Mouse (Mus musculus) stomach, embryonic 16.5 days (tissue): ENCODE measurements at regions not wholly inside any gene's neighbourhood (a gene's known extent, or its start where the extent isn't known, plus 50 kb on each side); places are given as distances from the start of the nearest gene placed in this dataset.

Experiments
- ATAC-seq: fragments of 200-750 bp; cut with Nextera tagmentation; 2 replicates; pipeline ENCODE4 v1.8.0; 2017; ENCODE audit warnings: moderate number of reproducible peaks, moderate TSS enrichment; ENCODE audit not compliant: insufficient read depth, low FRiP score
- H3K27ac ChIP-seq: fragments of 300-500 bp; sonication (generic); 2 replicates; pipeline ENCODE4 v1.5.1; 2014; ENCODE audit warnings: low read length
- H3K27me3 ChIP-seq: fragments of 300-500 bp; sonication (generic); 2 replicates; pipeline ENCODE4 v1.6.1; 2014; ENCODE audit warnings: low read length, control low read depth, mixed read lengths; ENCODE audit not compliant: control insufficient read depth, insufficient read depth
- H3K36me3 ChIP-seq: fragments of 300-500 bp; sonication (generic); 2 replicates; pipeline ENCODE4 v1.6.1; 2014; ENCODE audit warnings: low read length; ENCODE audit not compliant: control insufficient read depth, insufficient read depth
- H3K4me1 ChIP-seq: fragments of 300-500 bp; sonication (generic); 2 replicates; pipeline ENCODE4 v1.6.1; 2014; ENCODE audit warnings: low read length, control low read depth, mixed read lengths; ENCODE audit not compliant: control insufficient read depth, insufficient read depth
- H3K4me2 ChIP-seq: fragments of 300-500 bp; sonication (generic); 2 replicates; pipeline ENCODE4 v1.6.1; 2014; ENCODE audit warnings: low read depth, low read length, mixed read lengths
- H3K4me3 ChIP-seq: fragments of 300-500 bp; sonication (generic); replicated peaks from 2 replicates; pipeline ENCODE4 v1.5.1; 2014; ENCODE audit warnings: mild to moderate bottlenecking, low read length
- H3K9ac ChIP-seq: fragments of 300-500 bp; sonication (generic); 2 replicates; pipeline ENCODE4 v1.6.1; 2014; ENCODE audit warnings: low read length
- H3K9me3 ChIP-seq: fragments of 300-500 bp; sonication (generic); replicated peaks from 2 replicates; pipeline ENCODE4 v1.6.1; 2016; ENCODE audit warnings: low read length, control low read depth; ENCODE audit not compliant: control insufficient read depth
- WGBS: fragments of 180-500 bp; shearing (Covaris S2); extraction: QIAGEN DNeasy Blood & Tissue Kit; methylation state at CpG from one replicate; pipeline ENCODE4 v1.1.7; 2014; 5-methylcytosine and 5-hydroxymethylcytosine counted together

DNA sequence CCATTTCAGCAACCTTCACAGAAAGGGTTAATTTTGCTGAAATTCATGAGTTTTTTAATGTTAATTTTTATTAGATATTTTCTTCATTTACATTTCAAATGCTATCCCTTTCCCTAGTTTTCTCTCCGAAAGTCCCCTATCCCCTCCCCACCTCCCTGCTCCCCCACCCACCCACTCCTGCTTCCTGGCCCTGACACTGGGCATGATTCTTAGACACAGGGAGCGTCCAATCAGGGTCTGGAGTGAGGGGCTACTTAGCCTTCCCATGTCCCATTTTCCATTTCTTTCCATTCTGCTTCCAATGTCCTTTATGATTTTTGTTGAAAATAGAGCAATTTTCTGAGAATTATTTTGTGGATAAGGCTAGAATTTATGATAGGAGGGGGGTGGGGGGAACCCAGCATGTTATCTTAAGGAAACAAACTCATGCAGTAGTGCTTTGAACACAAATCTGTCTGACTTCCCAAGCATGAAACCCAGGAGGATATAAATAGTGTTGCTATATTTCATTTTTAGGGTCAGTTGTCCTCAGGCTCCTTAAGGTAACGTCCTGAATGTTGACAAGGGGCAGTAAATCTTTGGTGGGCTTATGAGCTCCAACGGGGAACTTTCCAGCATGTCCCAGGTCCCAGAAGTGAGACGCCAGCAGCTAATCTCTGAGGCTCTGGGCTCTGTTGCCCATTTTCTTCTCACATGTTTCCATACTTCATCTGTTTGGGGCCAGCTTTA is 254.0 kb downstream of the 4930544G11Rik start:
- Histone ChIP-seq H3K9me3 (no peaks in the 10 kb centered on the region), H3K9ac (no peak overlapping the region), H3K36me3 (no peaks in the 10 kb centered on the region), H3K27me3 (no peaks in the 10 kb centered on the region), H3K4me2 (no peak overlapping the region), H3K4me1 (no peaks in the 10 kb centered on the region), H3K4me3 (no peak overlapping the region), H3K27ac (no peak overlapping the region)
- ATAC-seq, result no peak
- 66% methylated on average over 5 of the region's 5 CpGs for WGBS

DNA sequence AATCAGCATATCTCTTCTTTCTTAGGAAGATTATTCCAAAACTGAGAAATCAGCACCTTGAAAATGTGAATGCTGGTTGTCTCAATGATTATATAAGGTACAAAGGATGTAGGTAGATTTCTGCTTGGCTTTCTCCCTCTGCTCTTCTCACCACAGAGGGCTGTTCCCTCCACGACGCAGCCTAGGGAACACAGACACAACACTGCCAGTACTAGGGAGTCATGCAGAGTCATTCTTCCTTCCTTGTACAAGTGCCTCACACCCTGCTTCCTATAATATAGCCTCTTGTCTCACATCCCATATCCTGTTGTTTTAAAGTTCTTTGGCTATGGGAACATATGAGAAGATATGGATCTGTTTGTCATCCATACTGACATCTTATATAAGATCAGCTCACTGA is 265.1 kb downstream of the 4930544G11Rik start:
- WGBS, result 66% methylated on average over 2 of the region's 2 CpGs
- Histone ChIP-seq H3K9ac (no peak overlapping the region), H3K4me3 (no peak overlapping the region), H3K27me3 (no peaks in the 10 kb centered on the region), H3K27ac (no peak overlapping the region), H3K4me2 (no peak overlapping the region), H3K9me3 (no peaks in the 10 kb centered on the region), H3K36me3 (no peaks in the 10 kb centered on the region), H3K4me1 (no peaks in the 10 kb centered on the region)
- ATAC-seq, result no peak

- Histone ChIP-seq H3K27ac (no peak overlapping the region), H3K9ac (no peak overlapping the region), H3K4me3 (no peak overlapping the region), H3K9me3 (no peaks in the 10 kb centered on the region), H3K36me3 (no peaks in the 10 kb centered on the region), H3K4me1 (no peaks in the 10 kb centered on the region), H3K4me2 (no peak overlapping the region), H3K27me3 (no peaks in the 10 kb centered on the region)
- WGBS, result 59% methylated on average over 4 of the region's 4 CpGs
- ATAC-seq, result no peak
Observed at GRCm38 (mm10) chr6:66224164-66224903, 271.9 kb downstream of the 4930544G11Rik start.

GRCm38 (mm10) chr6:66236368-66236767 is 284.0 kb downstream of the 4930544G11Rik start:
- no peak overlapping the region for H3K4me3 ChIP-seq
- no peaks in the 10 kb centered on the region for H3K36me3 ChIP-seq
- no peak overlapping the region for H3K9ac ChIP-seq
- H3K4me1 ChIP-seq, result no peaks in the 10 kb centered on the region
- H3K9me3 ChIP-seq, result no peaks in the 10 kb centered on the region
- no peak overlapping the region for H3K4me2 ChIP-seq
- no peaks in the 10 kb centered on the region for H3K27me3 ChIP-seq
- H3K27ac ChIP-seq, result no peak overlapping the region
- 74% methylated on average over 2 of the region's 2 CpGs for WGBS
- ATAC-seq, result no peak

- WGBS, result 77% methylated on average over 4 of the region's 4 CpGs
- H3K9ac ChIP-seq, result no peak overlapping the region
- ATAC-seq, result no peak
- no peak overlapping the region for H3K4me3 ChIP-seq
- no peaks in the 10 kb centered on the region for H3K27me3 ChIP-seq
- H3K9me3 ChIP-seq, result no peaks in the 10 kb centered on the region
- H3K4me2 ChIP-seq, result no peak overlapping the region
- H3K27ac ChIP-seq, result no peak overlapping the region
- H3K4me1 ChIP-seq, result no peaks in the 10 kb centered on the region
- H3K36me3 ChIP-seq, result no peaks in the 10 kb centered on the region
Observed at GRCm38 (mm10) chr6:66255378-66255777, 279.8 kb upstream of the Mad2l1 start.

GRCm38 (mm10) chr6:66263429-66263828 is 271.8 kb upstream of the Mad2l1 start:
- Histone ChIP-seq H3K27ac (no peak overlapping the region), H3K4me1 (no peaks in the 10 kb centered on the region), H3K9ac (no peak overlapping the region), H3K9me3 (no peaks in the 10 kb centered on the region), H3K4me3 (no peak overlapping the region), H3K27me3 (no peaks in the 10 kb centered on the region), H3K4me2 (no peak overlapping the region), H3K36me3 (no peaks in the 10 kb centered on the region)
- 72% methylated on average over 3 of the region's 3 CpGs for WGBS
- no peak for ATAC-seq

DNA sequence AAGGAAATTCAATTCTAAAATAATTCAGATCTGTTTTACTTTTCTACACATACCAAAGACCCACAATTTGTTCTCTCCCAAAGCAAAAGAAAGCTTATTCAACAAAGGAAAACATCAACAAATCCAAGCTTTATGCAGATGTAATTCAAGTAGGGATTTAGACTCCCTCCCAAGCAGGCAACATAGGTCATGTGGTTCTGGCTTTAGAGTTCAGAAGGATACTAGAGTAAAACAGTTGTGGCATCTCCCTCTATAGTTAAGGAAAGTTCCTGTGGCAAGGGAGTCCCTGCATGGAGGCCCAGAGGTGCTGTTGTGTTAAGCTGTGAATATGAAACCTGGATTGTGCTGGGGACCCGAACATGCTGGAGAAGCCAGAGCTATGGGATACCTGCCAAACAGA is 271.3 kb upstream of the Mad2l1 start:
- no peaks in the 10 kb centered on the region for H3K9me3 ChIP-seq
- H3K27ac ChIP-seq, result no peak overlapping the region
- no peaks in the 10 kb centered on the region for H3K27me3 ChIP-seq
- no peak for ATAC-seq
- no peak overlapping the region for H3K9ac ChIP-seq
- 90% methylated on average over 1 of the region's 1 CpGs for WGBS
- no peak overlapping the region for H3K4me3 ChIP-seq
- H3K4me1 ChIP-seq, result no peaks in the 10 kb centered on the region
- no peaks in the 10 kb centered on the region for H3K36me3 ChIP-seq
- no peak overlapping the region for H3K4me2 ChIP-seq

GRCm38 (mm10) chr6:66268427-66268826 is 266.8 kb upstream of the Mad2l1 start:
- Histone ChIP-seq H3K4me1 (no peaks in the 10 kb centered on the region), H3K27ac (no peak overlapping the region), H3K4me3 (no peak overlapping the region), H3K9ac (no peak overlapping the region), H3K36me3 (no peaks in the 10 kb centered on the region), H3K9me3 (no peaks in the 10 kb centered on the region), H3K4me2 (no peak overlapping the region), H3K27me3 (no peaks in the 10 kb centered on the region)
- no peak for ATAC-seq
- 49% methylated on average over 3 of the region's 3 CpGs for WGBS

DNA sequence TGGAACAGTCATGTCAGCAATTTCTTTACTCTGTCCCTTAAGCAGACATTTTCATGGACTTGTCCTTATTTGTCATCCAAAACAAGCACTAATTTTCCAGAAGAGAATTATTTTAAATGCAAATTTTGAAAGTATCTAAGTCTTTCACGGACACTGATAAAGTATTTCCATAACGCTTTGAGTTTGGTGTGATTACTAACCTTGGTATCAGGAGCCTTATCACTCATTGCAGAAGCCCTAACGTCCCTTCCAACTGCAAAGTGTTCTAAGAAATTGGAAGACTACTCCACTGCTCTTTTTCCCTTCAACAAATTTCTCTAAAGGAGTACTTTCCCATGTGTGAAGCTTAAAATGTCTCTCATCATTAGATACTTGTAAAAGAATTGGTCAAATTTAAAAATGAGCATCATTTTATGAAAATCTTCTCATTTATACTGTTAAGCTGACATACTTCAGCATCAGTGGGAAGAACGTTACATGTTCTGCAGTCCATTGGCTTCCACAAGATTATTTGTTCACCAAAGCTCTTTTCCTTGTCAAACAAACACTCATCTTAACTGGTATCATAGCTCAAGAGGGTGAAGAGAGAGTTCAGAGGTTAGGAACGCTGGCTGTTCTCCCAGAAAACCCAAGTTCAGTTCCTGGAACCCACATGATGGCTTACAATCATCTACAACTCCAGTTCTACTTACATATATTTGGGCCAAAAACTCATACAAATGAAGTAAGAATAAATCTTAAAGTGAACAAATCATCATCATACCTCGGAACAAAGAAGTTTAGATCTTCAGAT is 263.6 kb upstream of the Mad2l1 start:
- Histone ChIP-seq H3K4me1 (no peaks in the 10 kb centered on the region), H3K4me3 (no peak overlapping the region), H3K27ac (no peak overlapping the region), H3K9me3 (no peaks in the 10 kb centered on the region), H3K27me3 (no peaks in the 10 kb centered on the region), H3K36me3 (no peaks in the 10 kb centered on the region), H3K9ac (no peak overlapping the region), H3K4me2 (no peak overlapping the region)
- WGBS, result 57% methylated on average over 6 of the region's 6 CpGs
- ATAC-seq, result no peak
